Mouse (Mus musculus) erythroblast, embryonic 14.5 days (primary cell): ENCODE results near the gene Usp3.

Experiments
- GATA1 ChIP-seq: IDR thresholded peaks from 2 replicates; pipeline ENCODE4 v1.6.1; 2012; ENCODE audit warnings: low read length, inconsistent platforms, mixed read lengths
- TAL1 ChIP-seq: IDR thresholded peaks from 3 replicates; pipeline ENCODE4 v1.6.1; 2012; ENCODE audit warnings: low read length, inconsistent platforms, mixed read lengths

GRCm38 (mm10) chr9:66597076-66597475 is 4.1 kb upstream of the Usp3 start:
- no peak for TF ChIP-seq GATA1
- TF ChIP-seq TAL1, result no peak
